In the genomic region with DNA sequence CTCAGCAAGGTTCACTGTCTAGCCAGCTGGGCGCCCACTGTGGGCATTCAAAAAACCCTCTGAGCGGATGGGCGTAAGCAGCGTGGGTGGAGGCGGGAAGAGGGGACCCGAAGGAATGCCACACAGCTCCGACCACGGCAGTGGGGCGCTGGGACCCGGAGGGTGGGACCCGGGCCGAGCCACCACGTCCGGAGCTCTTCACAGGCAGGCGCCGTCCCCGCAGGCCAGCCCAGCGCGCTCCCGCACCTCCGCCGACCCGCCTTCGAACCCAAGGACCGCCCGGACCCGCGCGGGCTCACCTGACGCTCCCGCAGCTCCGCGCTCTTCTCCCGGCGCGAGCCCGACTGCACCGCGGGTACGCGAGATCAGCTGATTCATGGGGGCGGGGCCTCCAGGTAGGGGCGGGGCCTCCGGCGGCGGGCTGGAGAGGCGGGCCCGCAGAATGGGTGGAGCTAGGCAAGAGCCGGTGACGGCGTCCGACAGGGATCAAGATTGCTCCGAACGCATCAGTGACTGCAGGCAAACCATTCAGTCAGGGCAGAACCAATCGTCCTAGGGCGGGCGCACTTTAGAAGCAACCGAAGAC, we compare ENCODE assay signal across 8 mouse cellular contexts. TPM values are rescaled to one million over a fixed set of nuclear protein-coding genes. Genes with fewer than 3 reads are reported as not detected.
A peak's percentile ranks its signal among the peaks of the same experiment; 100 is the strongest.
DNase-seq lines count a peak whose midpoint lies in the region; ATAC-seq lines count a peak whose summit lies in the region.

A gene (minus strand): TSS at position 376 of the 586 bp plus-strand sequence.

- DNase-seq in adipocyte (ENCODE audit: low spot score), result peak; percentile 95
- DNase-seq in embryo, embryonic 10 days (ENCODE audit: low spot score), result peak; percentile 99
- DNase-seq in gastrocnemius, postnatal 10 days, result peak; percentile 99
- peak; percentile 98 for DNase-seq in induced T-regulatory cell, adult 2 months (ENCODE audit: low read depth)
- DNase-seq in left cerebral cortex, adult 9 months (ENCODE audit: low spot score in 2 of 2), result peak; percentile 94 to 99
- DNase-seq in right cerebral cortex, postnatal 14 days, result peak; percentile 100
- DNase-seq in urinary bladder, postnatal 36 days (ENCODE audit: low spot score in 2 of 2), result peak; percentile 99

- peak; percentile 96 for ATAC-seq in megakaryocyte progenitor cell, adult 5-6 weeks (replicated peaks; ENCODE audit: poor library complexity)

RNA-seq across cellular contexts. Expression of the gene that starts here (rescaled TPM):
- 10 to 100 TPM; 20.0 to 24.1 TPM for total RNA-seq in gastrocnemius, postnatal 10 days (2021)
- total RNA-seq in megakaryocyte progenitor cell, adult 5-6 weeks (2015), result 4.1 and 6.4 TPM in 2 replicates
- total RNA-seq in megakaryocyte progenitor cell, adult 5-6 weeks (2017), result 8.8 and 12.9 TPM in 2 replicates

Comparison
In these comparisons a context has a peak if more than half of its experiments do, and no peak if none do; other contexts are left out.
1. Peak in every context shown above with its lines: DNase-seq and ATAC-seq.